Comparison of ENCODE assay signal across 19 mouse cellular contexts in genomic region chr17:86464197-86464596, GRCm38 (mm10). TPM values are rescaled to one million over a fixed set of nuclear protein-coding genes. Genes with fewer than 3 reads are reported as not detected.
DNase-seq lines count a peak whose midpoint lies in the region; ATAC-seq lines count a peak whose summit lies in the region.
"Had no signal": no experiment of that assay in that cellular context is flagged by ENCODE, and none has a peak within 500 bp of the region (broad histone marks: within the 10 kb centered on the region; RNA-seq: fewer than 3 reads in every experiment).

No protein-coding gene starts in this region.

- peaks cover 36% of the 10 kb centered on the region for H3K4me1 ChIP-seq in heart, embryonic 11.5 days (ENCODE audit: control insufficient read depth, insufficient read depth, low read length)
- peaks cover 48% of the 10 kb centered on the region for H3K4me1 ChIP-seq in neural tube, embryonic 13.5 days (replicated peaks)

- no peak overlapping the region for H3K4me2 ChIP-seq in heart, embryonic 11.5 days
- no peak overlapping the region for H3K4me2 ChIP-seq in neural tube, embryonic 13.5 days
- H3K4me2 ChIP-seq: heart, embryonic 13.5 days; lung, embryonic 14.5 days; midbrain, embryonic 12.5 days had no signal

- H3K4me3 ChIP-seq in heart, embryonic 11.5 days (ENCODE audit: low read depth, low read length): no peak overlapping the region
- H3K4me3 ChIP-seq in neural tube, embryonic 13.5 days: no peak overlapping the region
- H3K4me3 ChIP-seq: embryonic facial prominence, embryonic 10.5 days; heart, embryonic 13.5 days; left cerebral cortex, adult 2 months; midbrain, embryonic 12.5 days had no signal

- no peak overlapping the region for H3K9ac ChIP-seq in heart, embryonic 11.5 days (ENCODE audit: low read depth, low read length)
- no peak overlapping the region for H3K9ac ChIP-seq in neural tube, embryonic 13.5 days
- H3K9ac ChIP-seq: heart, embryonic 13.5 days; lung, embryonic 14.5 days; midbrain, embryonic 12.5 days had no signal

- ATAC-seq in cerebellum, adult (ENCODE audit: insufficient number of reproducible peaks, low FRiP score, low TSS enrichment): peak; percentile 32; the same call in 1 of the 2 replicates
- ATAC-seq in heart, embryonic 11.5 days (replicated peaks; ENCODE audit: insufficient number of reproducible peaks, low FRiP score, low TSS enrichment): no peak
- no peak for ATAC-seq in neural tube, embryonic 13.5 days (ENCODE audit: low read depth)

- no peak for DNase-seq in cerebellum, adult 9-11 months
- peak; percentile 79 for DNase-seq in heart, adult 11 months
- peak; percentile 13 for DNase-seq in kidney, adult 18-20 months
- no peak for DNase-seq in kidney, postnatal 25 days
- DNase-seq in neural tube, embryonic 10.5 days (ENCODE audit: extremely low spot score, low spot score): no peak
- DNase-seq: adrenal gland, postnatal 10 days; heart, adult 18-20 months; heart, postnatal 14 days; kidney, postnatal 4 days; lung, embryonic 14.5 days; right cerebral cortex, postnatal 25 days; spleen, adult 18-20 months had no signal

- no peak overlapping the region for H3K27ac ChIP-seq in heart, embryonic 11.5 days (ENCODE audit: low read depth, low read length)
- peak overlapping the region; percentile 81 for H3K27ac ChIP-seq in neural tube, embryonic 13.5 days (replicated peaks)
- H3K27ac ChIP-seq: embryonic facial prominence, embryonic 10.5 days; heart, embryonic 13.5 days; left cerebral cortex, adult 2 months; midbrain, embryonic 12.5 days had no signal

- H3K9me3 ChIP-seq in heart, embryonic 11.5 days (replicated peaks; ENCODE audit: control insufficient read depth, low read length): no peaks in the 10 kb centered on the region
- no peaks in the 10 kb centered on the region for H3K9me3 ChIP-seq in neural tube, embryonic 13.5 days
- H3K9me3 ChIP-seq: embryonic facial prominence, embryonic 10.5 days; heart, embryonic 13.5 days; midbrain, embryonic 12.5 days had no signal

- no peaks in the 10 kb centered on the region for H3K36me3 ChIP-seq in heart, embryonic 11.5 days (ENCODE audit: control insufficient read depth, insufficient read depth, low read length)
- no peaks in the 10 kb centered on the region for H3K36me3 ChIP-seq in neural tube, embryonic 13.5 days
- H3K36me3 ChIP-seq: embryonic facial prominence, embryonic 10.5 days; heart, embryonic 13.5 days; midbrain, embryonic 12.5 days had no signal

- H3K27me3 ChIP-seq in heart, embryonic 11.5 days (ENCODE audit: control insufficient read depth, insufficient read depth, low read length): no peaks in the 10 kb centered on the region
- no peaks in the 10 kb centered on the region for H3K27me3 ChIP-seq in neural tube, embryonic 13.5 days
- H3K27me3 ChIP-seq: heart, embryonic 13.5 days had no signal

- whole genome bisulfite sequencing in heart, embryonic 11.5 days (ENCODE audit: insufficient replicate concordance): 90% methylated on average over 8 of the region's 8 CpGs
- WGBS in neural tube, embryonic 13.5 days: 74% methylated on average over 8 of the region's 8 CpGs

RNA-seq across cellular contexts. Expression of gene Gm10309, which starts 40.8 kb away (rescaled TPM):
- polyA plus RNA-seq in heart, embryonic 11.5 days (2014; fragmentation: Nextera tagmentation; extraction: Ambion mirVana): 0.24 TPM in 1 of 2 replicates, not detected in the other
- polyA plus RNA-seq in neural tube, embryonic 13.5 days (2015; fragmentation: Nextera tagmentation; extraction: Ambion mirVana): 0.23 and 0.46 TPM in 2 replicates

Comparison
In these comparisons a context has a peak if more than half of its experiments do, and no peak if none do; other contexts are left out.
1. DNase-seq: peak in heart, adult 11 months (single experiment) and kidney, adult 18-20 months (single experiment); none in cerebellum, adult 9-11 months (single experiment), kidney, postnatal 25 days (0 of 2) and neural tube, embryonic 10.5 days (single experiment).